Mouse (Mus musculus) monocyte, adult 59 days (primary cell): ENCODE data around the gene Slc35e3. TPM values are rescaled to one million over a fixed set of nuclear protein-coding genes. Genes with fewer than 3 reads are reported as not detected.

Experiments
- total RNA-seq, 2 experiments: library from RNA; stranded (reverse); gene quantifications; one replicate each; pipeline ENCODE4 v1.2.4; 2023

The Slc35e3 gene
- 10 to 100 TPM; 15.7 to 21.0 TPM for total RNA-seq

GRCm38 (mm10) chr10:117746297-117746883 is at the start of gene Slc35e3:
Gene Slc35e3, minus strand, starts transcription at chr10:117746365.

GRCm38 (mm10) chr10:117792141-117793091 is 46.3 kb upstream of the Slc35e3 start, which contains the start of gene Nup107:
Gene Nup107, minus strand, starts transcription at chr10:117792705.

GRCm38 (mm10) chr10:117710604-117711141 is 35.5 kb downstream of the Slc35e3 start, which contains the start of gene Mdm2:
Gene Mdm2, minus strand, starts transcription at chr10:117710758.

Other genes with a start within 250 kb of the Slc35e3 start
- under 1 TPM; 0.33 to 0.58 TPM for gene Cpm, start 116.9 kb downstream of the Slc35e3 start, total RNA-seq
- 100 to 1,000 TPM; 154 to 164 TPM for gene Mdm2, start 35.6 kb downstream of the Slc35e3 start, total RNA-seq
- 10 to 100 TPM; 19.2 to 25.9 TPM for gene Nup107, start 46.3 kb upstream of the Slc35e3 start, total RNA-seq
- gene Rap1b, start 99.7 kb upstream of the Slc35e3 start, total RNA-seq, result 100 to 1,000 TPM; 786 to 852 TPM